Mouse (Mus musculus) layer of hippocampus, adult 8-10 months (tissue): ENCODE measurements around the gene Ostm1. TPM values are rescaled to one million over a fixed set of nuclear protein-coding genes. Genes with fewer than 3 reads are reported as not detected.

ENCODE experiments used
- DNase-seq, 2 experiments: peaks; one replicate each; pipeline ENCODE4 v3.0.0; 2022; ENCODE audit warnings: low spot score in 2 of 2
- total RNA-seq, 4 experiments: library from RNA; stranded (reverse); gene quantifications; 2 replicates each; pipeline ENCODE4 v1.2.4; 2022

The Ostm1 gene
- total RNA-seq, 4 experiments from 2014 or later: 53.4 to 60.1 (median 55.3) TPM

- DNase-seq: no peak
These were observed 42.3 kb downstream of the Ostm1 start for GRCm38 (mm10) chr10:42625907-42626306.

GRCm38 (mm10) chr10:42630596-42631355 is 47.2 kb downstream of the Ostm1 start:
- no peak for DNase-seq

GRCm38 (mm10) chr10:42631754-42632452 is 48.3 kb downstream of the Ostm1 start:
- DNase-seq: no peak

- DNase-seq: no peak
These were observed 49.1 kb downstream of the Ostm1 start for GRCm38 (mm10) chr10:42632453-42633360.

- no peak for DNase-seq
These were observed 49.9 kb downstream of the Ostm1 start for GRCm38 (mm10) chr10:42633361-42634121.

- DNase-seq: no peak
These were observed 50.6 kb downstream of the Ostm1 start for GRCm38 (mm10) chr10:42634122-42634720.

- DNase-seq: no peak
These were observed 51.4 kb downstream of the Ostm1 start for GRCm38 (mm10) chr10:42635046-42635445.

- DNase-seq: no peak
These were observed 52.1 kb downstream of the Ostm1 start for GRCm38 (mm10) chr10:42635566-42636359.

GRCm38 (mm10) chr10:42636360-42637182 is 52.9 kb downstream of the Ostm1 start:
- no peak for DNase-seq

GRCm38 (mm10) chr10:42637183-42637788 is 53.7 kb downstream of the Ostm1 start:
- peak; percentile 12 to 28 for DNase-seq

- no peak for DNase-seq
These were observed 56.2 kb downstream of the Ostm1 start for GRCm38 (mm10) chr10:42639856-42640255.

- no peak for DNase-seq
These were observed 60.0 kb downstream of the Ostm1 start for GRCm38 (mm10) chr10:42643638-42644037.

- DNase-seq: no peak
These were observed 62.7 kb downstream of the Ostm1 start for GRCm38 (mm10) chr10:42646340-42646739.

- DNase-seq: no peak
These were observed 78.3 kb downstream of the Ostm1 start for GRCm38 (mm10) chr10:42661916-42662315.

GRCm38 (mm10) chr10:42669970-42670369 is 86.3 kb downstream of the Ostm1 start:
- DNase-seq: no peak

GRCm38 (mm10) chr10:42672798-42673197 is 89.2 kb downstream of the Ostm1 start:
- DNase-seq: no peak

- no peak for DNase-seq
These were observed 91.9 kb downstream of the Ostm1 start for GRCm38 (mm10) chr10:42675571-42675970.

- no peak for DNase-seq
These were observed 94.7 kb downstream of the Ostm1 start for GRCm38 (mm10) chr10:42678331-42678730.
